Mouse (Mus musculus) megakaryocyte, embryonic 14.5 days (primary cell): ENCODE measurements around the gene Gm5767.

ENCODE experiments used
- FLI1 ChIP-seq: IDR thresholded peaks from 2 replicates; pipeline ENCODE4 v1.6.1; 2012; ENCODE audit warnings: low read length, inconsistent platforms, mixed read lengths
- GATA1 ChIP-seq: IDR thresholded peaks from 3 replicates; pipeline ENCODE4 v1.6.1; 2012; ENCODE audit warnings: mixed read lengths, low read length, inconsistent platforms, borderline replicate concordance

DNA sequence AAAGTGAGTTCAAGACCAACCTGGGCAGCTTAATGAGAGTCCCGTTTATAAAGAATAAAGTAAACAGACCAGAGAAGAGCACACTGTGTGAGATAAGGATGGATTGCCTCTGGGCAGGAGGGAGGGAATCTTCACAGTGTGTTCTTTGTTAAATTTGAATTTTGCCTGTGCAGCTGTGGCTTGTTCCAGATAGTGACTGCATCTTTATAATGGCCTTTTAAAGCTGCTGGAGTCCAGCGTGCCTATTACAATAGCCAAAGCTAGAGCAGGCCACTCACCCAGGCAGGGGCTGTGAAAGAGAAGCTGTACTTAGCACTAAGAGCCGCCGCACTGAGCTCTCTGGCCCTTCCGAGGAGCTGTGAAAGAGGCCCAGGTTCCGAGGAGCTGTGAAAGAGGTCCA, 35.0 kb upstream of the Gm5767 start:
- no peak for TF ChIP-seq FLI1
- no peak for TF ChIP-seq GATA1
